Mouse (Mus musculus) left cerebral cortex, adult 8-10 months (tissue): ENCODE data around the gene Olfr679. TPM values are rescaled to one million over a fixed set of nuclear protein-coding genes. Genes with fewer than 3 reads are reported as not detected.
"Not testable (repeated sequence)": the region's sequence is repeated elsewhere in the genome, so short reads cannot be mapped to it uniquely, and the experiment has no call there.

ENCODE experiments used
- DNase-seq, 2 experiments: peaks; one replicate each; pipeline ENCODE4 v3.0.0; 2022; ENCODE audit warnings: low spot score in 2 of 2
- total RNA-seq, 4 experiments: library from RNA; stranded (reverse); gene quantifications; 2 replicates each; pipeline ENCODE4 v1.2.4; 2022

Gene Olfr679
- not detected for total RNA-seq

GRCm38 (mm10) chr7:105080905-105081304 is at the start of gene Olfr679:
TSS of gene Olfr679 (plus strand) at chr7:105081205.
- no peak for DNase-seq

- DNase-seq = no peak
Measured at GRCm38 (mm10) chr7:105032398-105032797, 48.6 kb upstream of the Olfr679 start, which contains the start of gene Olfr676. TSS of gene Olfr676 (plus strand) at chr7:105032698.

- not testable (repeated sequence) for DNase-seq
Measured at GRCm38 (mm10) chr7:105033836-105034235, 47.2 kb upstream of the Olfr679 start.

GRCm38 (mm10) chr7:105058951-105059350 is 22.1 kb upstream of the Olfr679 start:
- no peak for DNase-seq

GRCm38 (mm10) chr7:105064175-105064574 is 16.8 kb upstream of the Olfr679 start, which contains the start of gene Olfr678:
TSS of gene Olfr678 (plus strand) at chr7:105064475.
- DNase-seq = no peak

GRCm38 (mm10) chr7:105092717-105093116 is 11.7 kb downstream of the Olfr679 start, which contains the start of gene Olfr680-ps1:
TSS of gene Olfr680-ps1 (minus strand) at chr7:105092817.
- not testable (repeated sequence) for DNase-seq

- DNase-seq = no peak
Measured at GRCm38 (mm10) chr7:105116536-105116935, 35.5 kb downstream of the Olfr679 start, which contains the start of gene Olfr681. TSS of gene Olfr681 (plus strand) at chr7:105116836.

Other genes with a start within 250 kb of the Olfr679 start
- not detected for gene Usp17lb, start 238.6 kb upstream of the Olfr679 start, total RNA-seq
- gene Usp17la, start 224.2 kb upstream of the Olfr679 start, total RNA-seq = not detected
- gene Olfr665, start 203.2 kb upstream of the Olfr679 start, total RNA-seq = not detected
- not detected for gene Olfr666, start 185.3 kb upstream of the Olfr679 start, total RNA-seq
- not detected for gene Olfr667, start 159.7 kb upstream of the Olfr679 start, total RNA-seq
- gene Olfr668, start 153.1 kb upstream of the Olfr679 start, total RNA-seq = not detected
- not detected for gene Olfr669, start 147.0 kb upstream of the Olfr679 start, total RNA-seq
- not detected for gene Olfr670, start 118.6 kb upstream of the Olfr679 start, total RNA-seq
- gene Olfr671, start 102.1 kb upstream of the Olfr679 start, total RNA-seq = not detected
- not detected for gene Olfr672, start 79.2 kb upstream of the Olfr679 start, total RNA-seq
- gene Olfr675, start 52.7 kb upstream of the Olfr679 start, total RNA-seq = not detected
- not detected for gene Olfr676, start 48.5 kb upstream of the Olfr679 start, total RNA-seq
- not detected for gene Olfr677, start 29.8 kb upstream of the Olfr679 start, total RNA-seq
- gene Olfr678, start 16.7 kb upstream of the Olfr679 start, total RNA-seq = not detected
- not detected for gene Olfr680-ps1, start 11.6 kb downstream of the Olfr679 start, total RNA-seq
- not detected for gene Olfr681, start 35.6 kb downstream of the Olfr679 start, total RNA-seq
- gene Olfr683, start 65.8 kb downstream of the Olfr679 start, total RNA-seq = not detected
- not detected for gene Olfr684, start 82.4 kb downstream of the Olfr679 start, total RNA-seq
- gene Olfr685, start 104.8 kb downstream of the Olfr679 start, total RNA-seq = not detected
- not detected for gene Olfr686, start 126.3 kb downstream of the Olfr679 start, total RNA-seq
- gene Olfr688, start 206.9 kb downstream of the Olfr679 start, total RNA-seq = not detected
- not detected for gene Olfr689, start 230.0 kb downstream of the Olfr679 start, total RNA-seq